Mouse (Mus musculus) CH12.LX (cell line): ENCODE results near the gene Srpk3.

Source experiments
- BHLHE40 ChIP-seq: IDR thresholded peaks from 2 replicates; pipeline ENCODE4 v1.6.1; 2011; ENCODE audit warnings: mild to moderate bottlenecking, low read depth, low read length, improper control_type of control experiment
- CTCF ChIP-seq, 2 experiments: IDR thresholded peaks in 1 of 2; conservative IDR thresholded peaks in 1 of 2; 2 replicates each; pipeline ENCODE4 v1.5.1; 2011 to 2012; ENCODE audit warnings: low read depth in 2 of 2, low read length in 2 of 2, improper control_type of control experiment in 1 of 2, inconsistent platforms in 1 of 2, mild to moderate bottlenecking in 1 of 2, moderate library complexity in 1 of 2
- EP300 ChIP-seq: IDR thresholded peaks from 2 replicates; pipeline ENCODE4 v1.6.1; 2011; ENCODE audit warnings: low read length, improper control_type of control experiment
- HCFC1 ChIP-seq: IDR thresholded peaks from 2 replicates; pipeline ENCODE4 v1.6.1; 2012; ENCODE audit warnings: low read depth, mild to moderate bottlenecking, inconsistent platforms, low read length, improper control_type of control experiment
- JUN ChIP-seq: IDR thresholded peaks from 2 replicates; pipeline ENCODE4 v1.6.1; 2011; ENCODE audit warnings: low read depth, mild to moderate bottlenecking, low read length, improper control_type of control experiment, moderate library complexity; ENCODE audit not compliant: insufficient read depth
- MAX ChIP-seq: IDR thresholded peaks from 2 replicates; pipeline ENCODE4 v1.6.1; 2011; ENCODE audit warnings: low read length, improper control_type of control experiment
- NRF1 ChIP-seq: IDR thresholded peaks from 2 replicates; pipeline ENCODE4 v1.6.1; 2014; ENCODE audit warnings: low read depth, mild to moderate bottlenecking, inconsistent platforms, low read length, improper control_type of control experiment, moderate library complexity
- POLR2A ChIP-seq: IDR thresholded peaks from 2 replicates; pipeline ENCODE4 v1.6.1; 2011; ENCODE audit warnings: low read depth, mild to moderate bottlenecking, improper control_type of control experiment, low read length
- POLR2AphosphoS2 ChIP-seq: IDR thresholded peaks from 2 replicates; pipeline ENCODE4 v1.6.1; 2011; ENCODE audit warnings: low read depth, low read length, improper control_type of control experiment
- TBP ChIP-seq: conservative IDR thresholded peaks from 2 replicates; pipeline ENCODE4 v1.6.1; 2011; ENCODE audit warnings: low read depth, low read length, improper control_type of control experiment
- USF2 ChIP-seq: conservative IDR thresholded peaks from 2 replicates; pipeline ENCODE4 v1.6.1; 2011; ENCODE audit warnings: low read depth, low read length, improper control_type of control experiment

DNA sequence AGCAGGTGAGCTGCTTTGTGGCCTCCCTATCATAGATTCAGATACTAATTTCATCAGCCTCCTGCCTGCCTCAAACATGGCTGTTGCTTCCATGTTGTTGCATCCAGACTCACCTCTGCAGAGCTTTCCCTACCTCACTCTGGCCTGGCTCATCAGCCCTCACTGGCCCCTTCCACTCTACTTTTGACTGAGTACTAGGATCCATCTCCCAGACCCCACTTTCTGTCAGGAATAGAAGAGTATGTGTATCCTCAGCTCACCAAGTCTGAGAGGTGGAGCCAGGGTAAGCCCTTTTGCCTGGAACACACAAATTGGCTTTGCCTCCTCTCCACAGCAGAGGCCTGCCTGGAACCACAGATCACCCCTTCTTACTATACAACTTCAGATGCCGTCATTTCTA is 14.3 kb downstream of the Srpk3 start:
- TF ChIP-seq POLR2A = no peak
- no peak for TF ChIP-seq BHLHE40
- no peak for TF ChIP-seq USF2
- no peak for TF ChIP-seq HCFC1
- TF ChIP-seq JUN = no peak
- TF ChIP-seq MAX = no peak
- TF ChIP-seq CTCF (conservative IDR thresholded peaks at IDR 0.05 in 1 of 2, IDR thresholded peaks at IDR 0.05 in 1 of 2; ENCODE audit: low read depth in 2 of 2, low read length in 2 of 2) = no peak
- no peak for TF ChIP-seq EP300
- no peak for TF ChIP-seq TBP
- no peak for TF ChIP-seq NRF1
- TF ChIP-seq POLR2AphosphoS2 = no peak
